Mouse (Mus musculus) embryonic fibroblast, embryonic 13.5 days (primary cell): ENCODE measurements around the gene Cyp2d26.

Experiments used
- CTCF ChIP-seq: IDR thresholded peaks from 2 replicates; pipeline ENCODE4 v1.5.1; 2011; ENCODE audit warnings: mild to moderate bottlenecking, control low read depth, low read length, moderate library complexity, borderline replicate concordance; ENCODE audit not compliant: insufficient read depth
- POLR2A ChIP-seq: IDR thresholded peaks from 2 replicates; pipeline ENCODE4 v1.6.1; 2011; ENCODE audit warnings: low read depth, mild to moderate bottlenecking, control low read depth, low read length, moderate library complexity

DNA sequence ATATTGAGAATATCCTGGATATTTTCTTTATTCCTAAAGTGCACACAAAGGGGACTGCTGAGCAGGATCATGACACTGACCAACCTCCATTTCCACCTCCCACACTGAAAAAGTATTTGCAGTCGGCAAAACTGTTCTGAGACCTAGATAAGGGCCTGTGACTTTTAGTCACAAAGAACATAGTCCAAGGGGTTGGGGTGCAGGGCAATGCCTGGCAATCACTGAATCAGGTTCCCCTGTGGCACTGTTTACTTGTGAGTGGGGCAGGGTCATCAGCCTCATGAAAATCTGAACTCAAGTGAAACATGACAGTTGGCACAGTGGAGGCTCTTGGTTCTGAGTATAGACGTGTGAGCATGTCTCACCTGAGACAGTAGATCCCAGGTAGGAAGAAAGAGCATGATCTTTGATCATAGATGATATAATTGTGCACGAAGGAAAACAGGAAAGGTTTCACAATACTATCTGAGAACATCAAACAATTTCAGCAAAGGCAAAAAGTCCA lies 1.9 kb upstream of the Cyp2d26 start:
- no peak for TF ChIP-seq CTCF
- TF ChIP-seq POLR2A = no peak
